Mouse (Mus musculus) left cerebral cortex, adult 2 months (tissue): Measurements from ENCODE around the gene Rabl2. TPM values are rescaled to one million over a fixed set of nuclear protein-coding genes. Genes with fewer than 3 reads are reported as not detected.
A peak's percentile ranks its signal among the peaks of the same experiment; 100 is the strongest.

Source experiments
- DNase-seq, 2 experiments: peaks; one replicate each; pipeline ENCODE4 v3.0.0; 2021 to 2022; ENCODE audit warnings: low spot score in 2 of 2, mixed read lengths in 1 of 2; ENCODE audit errors: extremely low spot score in 1 of 2
- H3K27ac ChIP-seq: fragments of 200-600 bp; 2 replicates; pipeline ENCODE4 v1.8.1; 2022
- H3K4me3 ChIP-seq: fragments of 200-600 bp; 2 replicates; pipeline ENCODE4 v1.8.1; 2022
- CTCF ChIP-seq: fragments of 200-600 bp; IDR thresholded peaks from 2 replicates; pipeline ENCODE4 v1.8.1; 2022; ENCODE audit warnings: antibody characterized with exemption, mild to moderate bottlenecking, moderate library complexity
- intact Hi-C: fragments of 180-260 bp; cut with DNase I; formaldehyde crosslinking; loops from one replicate; pipeline ENCODE4 v1.15.1; 2025
- long read RNA-seq, 2 experiments: library from polyadenylated mRNA; stranded (forward); transcript quantifications; one replicate each; pipeline ENCODE4 v2.0.0; 2021; ENCODE audit warnings: borderline mapping rate in 2 of 2
- total RNA-seq, 2 experiments: library from RNA; stranded (reverse); gene quantifications; 2 replicates each; pipeline ENCODE4 v1.2.3; 2021

Gene Rabl2
- total RNA-seq: 10 to 100 TPM; 35.7 to 44.6 TPM
- long read RNA-seq, experiment 1, transcript Rabl2-201 (9 exons, 1,640 nt): major isoform, 8 of 23 reads
- long read RNA-seq, experiment 1, partial matches to known transcripts: 0 of 23 reads
- long read RNA-seq, experiment 1, other reads (novel, unspliced or antisense): 14 of 23 reads
- long read RNA-seq, experiment 2, transcript Rabl2-201 (9 exons, 1,640 nt): major isoform, 5 of 21 reads
- long read RNA-seq, experiment 2, partial matches to known transcripts: 2 of 21 reads
- long read RNA-seq, experiment 2, other reads (novel, unspliced or antisense): 14 of 21 reads

DNA sequence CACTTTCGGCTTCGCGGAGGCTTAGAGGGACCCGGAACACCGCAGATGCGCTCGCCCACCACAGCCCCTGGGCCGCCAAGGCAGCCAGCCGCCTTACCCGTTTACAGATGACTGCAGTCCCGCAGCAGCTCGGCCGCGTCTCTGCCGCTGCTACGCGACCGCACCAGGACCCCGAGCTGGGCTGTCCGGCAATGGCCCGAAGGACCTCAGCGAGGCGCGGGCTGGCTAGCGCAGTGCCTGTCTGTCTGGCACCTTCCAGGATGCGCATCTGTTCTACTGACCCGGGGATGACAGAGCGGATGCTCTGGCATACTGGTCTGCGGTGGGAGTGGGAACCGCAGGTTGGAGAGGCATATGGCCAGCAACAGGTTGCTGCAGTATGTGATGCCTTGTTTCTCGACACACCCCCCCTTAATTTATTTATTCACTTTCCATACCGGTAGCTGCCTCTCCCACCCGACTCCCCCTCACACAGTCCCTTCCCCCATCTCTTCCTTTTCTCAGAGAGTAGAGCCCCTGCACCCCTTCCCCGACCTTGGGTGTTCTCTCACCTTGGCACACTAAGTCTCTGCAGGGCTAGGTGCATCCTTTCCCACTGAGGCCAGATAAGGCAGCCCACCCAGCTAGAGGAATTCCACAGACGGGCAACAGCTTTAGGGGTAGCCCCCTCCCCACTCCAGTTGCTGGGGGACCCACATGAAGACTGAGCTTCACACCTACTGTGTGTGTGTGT lies at the start of gene Rabl2:
Gene Rabl2 (minus strand): TSS at position 201 of the 733 bp plus-strand sequence.
- TF ChIP-seq CTCF: peak; percentile 17

DNA sequence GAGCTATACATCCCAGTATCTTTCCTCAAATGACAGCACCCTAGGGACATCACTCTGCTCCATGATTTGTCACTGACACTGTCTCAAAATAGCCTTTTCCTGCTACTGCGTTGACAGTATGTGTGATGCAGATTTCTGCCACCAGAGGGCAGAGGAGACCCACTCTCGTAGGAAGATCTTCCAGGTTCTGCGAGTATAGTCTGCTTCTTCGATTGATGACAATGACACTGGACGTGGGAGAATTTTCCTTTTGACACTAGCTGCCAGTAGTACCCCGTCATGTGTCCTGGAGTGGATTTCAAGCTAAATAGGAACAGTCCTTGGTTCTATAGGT lies 31.9 kb upstream of the Rabl2 start:
- Histone ChIP-seq H3K27ac (peak overlapping the region; percentile 68), H3K4me3 (no peak overlapping the region)
- intact Hi-C loops: loop anchor here (2.0 to 5.0 kb wide), 4 partner anchors 219 to 601 kb away; partner anchors contain the start of genes Alg10b and Syt10
- DNase-seq: peak; percentile 73 to 81
- TF ChIP-seq CTCF: peak; percentile 90

More for the DNA sequence above, at the start of gene Rabl2:
- peak within 1 kb of the TSS; percentile 86 for H3K27ac ChIP-seq
- peak within 1 kb of the TSS; percentile 87 for H3K4me3 ChIP-seq
- intact Hi-C loops: no loop called here
- DNase-seq: peak; percentile 86

DNA sequence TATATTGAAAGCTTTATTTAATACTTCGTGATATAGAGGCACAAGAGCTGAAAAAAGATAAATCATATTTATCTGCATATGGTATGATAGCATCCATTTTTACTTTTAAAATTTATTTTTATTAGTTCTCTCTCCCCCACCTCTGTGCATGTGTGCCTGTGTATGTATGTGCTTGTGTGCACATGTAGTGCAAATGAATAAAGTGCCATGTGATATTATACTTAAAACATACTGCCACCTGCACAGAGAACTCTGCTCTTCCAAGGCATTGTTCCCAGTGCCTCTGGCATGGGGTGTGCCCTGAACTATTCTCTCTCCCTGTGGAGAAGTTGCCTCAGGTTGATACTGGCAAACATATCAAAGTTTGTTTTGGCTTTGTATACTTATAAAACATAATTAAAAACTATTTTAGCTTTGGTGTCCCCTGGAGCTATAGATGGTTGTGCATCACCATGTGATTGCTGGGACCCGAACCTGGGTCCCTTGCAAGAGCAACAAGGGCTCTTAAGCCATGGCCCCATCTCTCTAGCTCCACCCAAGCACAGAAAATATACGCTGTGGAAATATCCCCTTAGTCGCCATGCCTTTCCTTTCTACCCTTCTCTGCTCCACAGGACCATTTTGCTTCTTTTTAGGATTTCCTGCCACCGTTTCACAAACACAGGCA lies 31.4 kb upstream of the Rabl2 start:
- Histone ChIP-seq H3K27ac (peak overlapping the region; percentile 68), H3K4me3 (no peak overlapping the region)
- intact Hi-C loops: loop anchor here (2.0 to 5.0 kb wide), 4 partner anchors 219 to 602 kb away; partner anchors contain the start of genes Alg10b and Syt10
- DNase-seq: no peak
- TF ChIP-seq CTCF: no peak

DNA sequence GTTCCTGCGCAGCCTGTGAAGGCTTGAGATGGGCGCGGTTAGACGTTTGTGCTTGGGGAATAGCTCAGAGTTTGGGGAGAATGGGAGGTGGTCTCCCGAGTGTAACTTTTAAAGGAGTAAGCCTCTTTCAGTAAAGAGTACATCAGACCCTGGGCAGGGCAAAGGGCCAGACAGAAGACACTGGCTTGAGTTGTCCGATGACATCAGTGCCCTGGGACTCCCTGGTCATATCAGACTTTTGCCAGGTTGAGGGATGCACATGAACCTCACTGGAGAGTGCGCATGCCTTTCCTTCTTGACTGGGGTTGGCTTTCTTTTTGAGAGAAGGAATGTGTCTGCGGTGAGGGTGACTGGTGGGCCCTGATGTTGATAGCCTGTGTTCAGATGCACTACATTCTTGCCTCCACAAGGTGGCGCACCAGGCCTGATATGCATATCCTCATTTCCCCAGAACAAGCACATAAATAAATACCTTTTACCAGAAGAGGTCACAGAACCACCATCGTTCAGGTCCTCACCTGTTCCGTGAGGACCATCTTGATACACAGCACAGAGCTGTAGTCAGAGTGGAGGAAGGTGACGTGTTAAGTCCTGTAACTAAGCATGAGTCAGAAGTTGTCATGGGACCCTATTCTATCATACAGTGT lies 30.7 kb upstream of the Rabl2 start:
- peak; percentile 53 to 57 for DNase-seq
- intact Hi-C loops: loop anchor here (2.0 to 5.0 kb wide), 4 partner anchors 220 to 602 kb away; partner anchors contain the start of genes Alg10b and Syt10
- H3K4me3 ChIP-seq: no peak overlapping the region
- TF ChIP-seq CTCF: peak; percentile 89
- H3K27ac ChIP-seq: peak overlapping the region; percentile 68; the same call in 1 of the 2 replicates

DNA sequence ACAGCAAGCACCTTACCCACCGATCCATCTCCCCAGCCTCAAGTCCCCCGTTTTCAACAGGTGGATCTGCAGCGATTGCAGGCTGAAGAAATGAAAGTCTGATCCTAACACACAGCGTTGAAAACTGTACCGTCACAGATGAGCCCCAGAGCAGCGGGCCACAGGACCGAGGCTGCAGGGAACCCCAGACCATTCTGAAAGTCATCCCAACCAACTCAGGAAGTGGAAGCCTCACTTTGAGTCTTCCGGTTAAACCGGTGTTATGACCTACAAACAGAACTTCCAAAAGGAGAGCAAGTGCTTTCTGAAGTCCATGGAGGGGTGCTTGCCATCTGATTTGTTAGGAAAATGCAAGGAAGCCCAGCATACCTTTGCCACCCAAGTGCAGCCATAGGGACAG lies 16.2 kb upstream of the Rabl2 start:
- Histone ChIP-seq H3K27ac (no peak overlapping the region), H3K4me3 (no peak overlapping the region)
- TF ChIP-seq CTCF: no peak
- DNase-seq: no peak
- intact Hi-C loops: loop anchor here (10.0 kb wide), 1 partner anchor 1317 kb away; no protein-coding TSS in a partner anchor

DNA sequence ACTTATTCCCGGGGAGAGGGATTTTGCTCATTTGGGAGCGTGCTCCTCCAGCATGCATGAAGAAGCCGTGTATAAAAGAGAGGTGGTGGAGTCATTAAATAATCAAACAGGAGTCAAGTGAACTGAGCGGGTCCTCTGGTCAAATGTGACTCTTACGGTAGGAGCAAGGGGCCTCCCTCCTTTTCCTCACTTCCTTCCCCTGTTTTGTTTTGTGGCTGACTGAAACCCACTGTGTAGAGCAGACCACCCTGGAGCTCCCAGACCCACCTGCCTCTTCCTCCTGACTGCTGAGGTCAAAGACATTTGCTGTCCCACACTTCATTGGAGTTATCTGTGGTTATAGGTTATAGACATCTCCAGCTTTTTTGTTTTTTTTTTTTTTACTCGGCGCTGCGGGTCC lies 15.8 kb upstream of the Rabl2 start:
- no peak for TF ChIP-seq CTCF
- DNase-seq: no peak
- Histone ChIP-seq H3K27ac (no peak overlapping the region), H3K4me3 (no peak overlapping the region)
- intact Hi-C loops: loop anchor here (10.0 kb wide), 1 partner anchor 1317 kb away; no protein-coding TSS in a partner anchor

DNA sequence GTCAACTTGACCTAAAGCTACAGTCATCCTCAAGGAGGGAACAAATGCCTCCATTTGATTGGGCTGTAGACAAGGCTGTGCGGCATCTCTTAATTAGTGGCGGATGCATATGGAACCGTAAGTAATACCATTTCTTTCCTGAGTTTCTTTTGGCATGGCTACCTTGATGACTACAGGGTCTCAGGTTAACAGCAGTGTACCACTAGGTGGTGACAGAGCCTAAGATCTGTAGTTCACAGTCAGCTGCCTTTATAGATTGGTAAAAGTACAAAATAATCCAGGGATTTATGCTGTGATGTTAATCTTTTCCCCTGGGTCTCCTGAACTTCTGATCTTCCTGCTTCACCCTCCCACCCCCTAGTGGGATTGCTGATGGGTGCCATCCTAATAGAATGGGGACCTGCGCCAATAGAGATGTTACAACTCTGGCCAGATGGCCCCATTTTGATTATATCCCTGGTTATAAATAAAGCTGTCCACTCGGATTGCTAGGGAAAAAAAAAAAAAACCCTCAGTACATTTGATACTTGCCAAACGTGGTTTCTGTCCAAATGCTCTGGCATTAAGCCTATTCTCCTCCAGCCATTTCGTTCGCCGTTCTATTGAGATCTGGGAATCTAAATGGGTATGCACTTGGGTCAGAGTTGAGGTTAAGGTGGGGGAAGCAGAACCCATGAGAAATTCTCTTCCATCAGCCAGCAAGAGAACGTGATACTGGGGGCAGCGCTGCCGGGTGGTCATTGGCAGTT lies 14.3 kb upstream of the Rabl2 start:
- DNase-seq: no peak
- no peak overlapping the region for H3K27ac ChIP-seq
- TF ChIP-seq CTCF: peak; percentile 40
- intact Hi-C loops: loop anchor here (10.0 kb wide), 1 partner anchor 1319 kb away; no protein-coding TSS in a partner anchor
- no peak overlapping the region for H3K4me3 ChIP-seq

DNA sequence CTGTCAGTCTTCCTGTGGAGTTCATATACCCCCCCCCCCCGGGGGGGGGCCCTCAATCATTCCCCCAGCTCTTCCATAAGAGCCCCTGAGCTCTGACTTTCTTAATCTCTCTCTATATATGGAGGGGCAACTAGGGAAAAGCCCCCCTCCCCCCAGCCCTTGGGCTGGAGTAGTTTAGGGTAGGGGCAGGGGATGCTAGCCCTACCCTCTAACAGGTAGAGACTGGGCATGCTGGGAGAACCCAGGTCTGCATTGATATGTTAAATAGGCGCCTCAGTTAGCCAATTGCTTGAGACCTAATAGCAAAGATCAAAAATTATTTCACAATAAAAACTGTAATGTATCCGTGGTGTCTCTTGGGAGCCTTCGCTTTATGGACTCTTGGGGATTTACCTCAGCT lies 825 bp upstream of the Rabl2 start:
- DNase-seq: no peak
- Histone ChIP-seq H3K4me3 (no peak overlapping the region), H3K27ac (no peak overlapping the region)
- no peak for TF ChIP-seq CTCF
- intact Hi-C loops: no loop called here

DNA sequence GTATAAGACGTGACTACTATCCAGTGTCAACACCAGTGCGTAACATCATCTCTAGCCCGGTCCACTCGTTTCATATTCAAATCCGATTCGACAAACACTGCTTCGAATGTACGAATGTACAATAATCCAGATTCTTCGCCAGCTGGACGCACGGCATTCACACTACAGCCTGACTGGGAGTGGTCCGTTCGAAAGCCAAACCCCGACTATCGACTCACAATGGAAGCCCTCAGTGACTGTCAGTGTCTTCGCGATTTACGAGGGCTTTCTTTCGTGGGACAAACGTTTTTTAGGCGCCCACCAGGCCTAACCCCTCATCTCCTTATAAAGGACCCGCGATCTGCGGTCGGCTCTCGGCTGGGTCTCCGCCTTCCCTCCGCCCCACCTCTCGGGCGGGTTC lies 406 bp downstream of the Rabl2 start:
- peak overlapping the region; percentile 86 for H3K27ac ChIP-seq
- intact Hi-C loops: no loop called here
- TF ChIP-seq CTCF: no peak
- peak overlapping the region; percentile 87 for H3K4me3 ChIP-seq
- no peak for DNase-seq

DNA sequence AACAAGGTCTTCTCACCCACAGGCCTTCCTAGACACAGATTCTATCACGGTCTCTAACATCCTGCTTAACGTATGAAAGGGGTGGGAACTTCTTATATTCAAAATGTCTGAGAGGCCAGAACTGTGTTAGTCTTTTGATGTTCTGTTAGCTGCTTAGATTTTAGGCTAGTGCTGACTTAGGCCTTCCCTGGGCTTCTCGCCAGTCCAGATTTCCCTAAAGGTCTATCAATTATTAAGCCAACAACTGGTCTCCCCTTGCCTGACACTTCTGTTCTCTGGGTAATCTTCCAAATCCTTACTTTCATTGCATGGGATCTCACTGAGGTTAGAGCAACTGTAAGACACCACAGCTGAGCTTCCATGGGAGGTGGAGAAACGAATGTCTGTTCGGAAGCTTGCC lies 2.6 kb downstream of the Rabl2 start:
- H3K27ac ChIP-seq: no peak overlapping the region
- DNase-seq: no peak
- TF ChIP-seq CTCF: no peak
- intact Hi-C loops: no loop called here
- no peak overlapping the region for H3K4me3 ChIP-seq

DNA sequence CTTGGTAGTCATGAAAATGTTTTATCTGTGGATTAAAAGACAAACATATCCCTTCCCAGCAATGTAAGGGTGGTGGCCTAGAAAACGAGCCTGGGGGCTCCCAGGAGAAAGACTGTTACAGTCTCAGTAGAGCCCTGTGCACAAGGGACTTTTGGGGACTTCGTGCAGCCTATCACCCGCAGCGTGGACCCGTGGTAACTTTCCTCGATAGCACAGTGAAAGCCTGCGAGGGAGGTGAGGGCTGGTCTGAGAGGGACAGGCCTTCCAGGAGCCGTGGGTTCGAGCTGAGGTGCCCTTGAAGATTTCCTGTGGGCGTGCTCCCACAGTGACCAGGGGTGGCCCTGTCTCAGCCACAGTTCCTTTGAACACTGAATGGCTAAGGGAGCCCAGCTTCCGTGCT lies 6.1 kb downstream of the Rabl2 start:
- Histone ChIP-seq H3K27ac (no peak overlapping the region), H3K4me3 (no peak overlapping the region)
- no peak for TF ChIP-seq CTCF
- no peak for DNase-seq
- intact Hi-C loops: no loop called here
